Mouse (Mus musculus) left cerebral cortex, postnatal 25 days (tissue): ENCODE results near the gene Pdss2. TPM values are rescaled to one million over a fixed set of nuclear protein-coding genes. Genes with fewer than 3 reads are reported as not detected.

ENCODE experiments used
- DNase-seq, 2 experiments: peaks; one replicate each; pipeline ENCODE4 v3.0.0; 2022; ENCODE audit warnings: low spot score in 2 of 2, mixed read lengths in 1 of 2
- intact Hi-C: fragments of 180-260 bp; cut with DNase I; formaldehyde crosslinking; loops from one replicate; pipeline ENCODE4 v1.15.1; 2025
- total RNA-seq, 2 experiments: library from RNA; stranded (reverse); gene quantifications; 2 replicates each; pipeline ENCODE4 v1.2.3; 2021

Pdss2 gene
- total RNA-seq, 2 experiments from 2014 or later, result 14.8 to 15.7 TPM

DNA sequence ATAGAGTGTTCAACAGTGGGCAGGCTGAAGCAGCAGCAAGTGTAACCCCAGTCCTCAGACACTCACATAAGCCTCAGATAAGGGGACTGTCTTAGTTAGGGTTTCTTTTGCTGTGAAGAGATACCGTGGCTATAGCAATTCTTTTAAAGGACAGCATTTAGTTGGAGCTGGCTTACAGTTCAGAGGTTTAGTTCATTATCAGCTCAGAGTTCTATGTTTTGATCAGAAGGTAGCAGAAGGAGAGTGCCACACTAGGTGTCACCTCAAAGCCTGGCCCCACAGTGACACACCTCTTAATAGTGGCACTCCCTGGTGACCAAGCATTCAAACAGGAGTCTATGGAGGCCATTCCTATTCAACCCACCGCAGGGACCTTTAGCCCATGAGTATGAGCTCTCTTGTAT, 70.0 kb downstream of the Pdss2 start:
- DNase-seq, result no peak
- intact Hi-C loops, result no loop called here

DNA sequence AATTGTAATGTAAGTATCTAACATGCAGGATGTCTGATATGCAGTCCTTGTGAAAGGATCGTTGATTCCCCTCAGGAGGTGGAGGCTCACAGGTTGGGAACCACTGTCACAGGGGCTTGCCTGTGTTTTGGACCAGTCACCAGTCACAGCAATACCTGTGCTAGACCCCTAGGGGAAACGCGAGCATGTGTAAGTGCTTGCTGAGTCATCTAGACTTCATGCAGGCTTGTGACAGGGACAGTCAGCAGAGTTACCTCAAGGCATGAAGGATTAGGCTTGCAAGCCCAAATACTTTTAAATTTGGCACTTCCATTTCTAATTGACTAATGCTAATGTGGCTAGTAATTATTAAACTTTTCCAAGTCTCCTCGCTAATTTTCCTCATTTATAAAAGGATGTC, 71.2 kb downstream of the Pdss2 start:
- DNase-seq, result no peak
- intact Hi-C loops, result no loop called here

DNA sequence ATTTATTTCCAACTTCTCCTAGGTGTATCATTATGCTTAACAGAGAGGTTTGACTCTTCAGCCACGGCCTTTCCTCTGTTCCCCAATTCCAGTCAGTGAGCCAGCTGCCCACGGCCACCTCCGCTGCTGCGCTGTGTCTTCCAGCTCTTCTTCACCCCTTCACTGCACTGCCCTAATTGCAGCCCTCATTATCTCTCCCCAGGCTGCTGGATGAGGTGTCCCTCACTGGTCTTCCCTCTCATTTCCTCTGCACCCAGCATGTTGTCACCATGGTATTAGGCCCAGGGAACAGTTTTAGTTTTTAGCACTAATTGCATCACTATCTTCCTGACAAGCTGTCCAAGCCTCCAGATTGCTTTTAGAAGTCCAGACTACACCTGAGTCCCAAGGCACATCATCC, 73.0 kb downstream of the Pdss2 start:
- DNase-seq, result no peak
- intact Hi-C loops, result no loop called here

DNA sequence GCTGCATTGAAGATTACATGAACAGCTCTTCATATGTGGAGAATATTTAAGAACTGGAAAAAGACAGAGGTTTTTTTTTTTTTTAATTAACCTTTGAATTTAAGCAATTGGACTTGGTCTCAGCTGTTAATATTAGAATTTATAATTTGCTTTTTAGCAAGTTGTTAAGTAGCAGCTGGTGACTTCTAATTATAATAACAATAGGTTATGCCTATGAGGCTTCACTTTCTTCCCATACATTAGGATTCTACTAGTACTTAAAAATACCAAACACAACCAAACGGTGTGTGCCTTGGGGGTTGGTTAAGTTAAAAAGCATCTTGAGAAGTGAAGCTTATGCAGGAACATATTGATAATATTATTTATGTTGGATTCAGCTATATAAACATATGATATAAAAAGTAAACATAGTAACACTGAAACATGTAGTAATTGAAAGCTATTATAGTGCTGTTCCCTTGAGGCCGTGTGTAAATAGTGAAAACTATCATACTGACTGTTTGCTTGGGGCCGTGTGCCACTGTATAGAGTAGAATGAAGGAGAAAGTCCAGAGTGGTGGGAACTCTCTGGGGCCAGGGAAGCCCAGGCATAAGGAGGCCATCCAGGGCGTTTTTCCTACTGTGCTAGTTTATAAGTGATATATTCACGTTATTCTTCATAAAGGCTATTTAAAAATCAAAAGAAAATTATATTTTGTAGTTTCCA, 87.0 kb downstream of the Pdss2 start:
- no peak for DNase-seq
- intact Hi-C loops, result no loop called here

DNA sequence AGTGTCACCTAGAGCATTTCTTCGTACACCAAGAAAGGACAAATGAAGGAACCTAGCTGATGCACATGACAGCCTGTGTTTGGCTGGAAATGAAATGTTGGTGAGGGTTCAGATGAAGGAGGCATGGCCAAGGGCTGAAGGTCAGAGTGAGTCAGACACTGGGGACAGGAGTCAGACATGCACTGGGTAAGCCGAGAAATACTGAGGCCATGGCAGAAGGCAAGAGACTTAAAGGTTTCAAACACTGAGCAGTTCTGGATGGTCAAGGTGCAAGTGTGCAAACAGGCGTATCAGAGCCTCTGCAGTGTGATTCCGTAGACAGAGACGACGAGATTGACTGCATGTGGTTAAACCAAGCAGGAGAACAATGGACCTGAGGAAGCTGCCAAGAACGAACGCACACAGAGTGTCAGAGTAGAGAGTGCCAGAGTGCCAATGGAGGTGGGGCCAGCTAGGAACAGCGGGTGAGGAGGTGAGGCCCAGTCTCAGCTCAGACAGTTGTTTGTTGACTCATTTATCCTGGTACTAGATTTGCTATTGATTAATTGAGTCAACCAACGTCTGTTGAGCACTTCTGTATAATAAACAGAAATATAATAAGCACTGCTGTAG, 89.6 kb downstream of the Pdss2 start:
- DNase-seq, result no peak
- intact Hi-C loops, result no loop called here

DNA sequence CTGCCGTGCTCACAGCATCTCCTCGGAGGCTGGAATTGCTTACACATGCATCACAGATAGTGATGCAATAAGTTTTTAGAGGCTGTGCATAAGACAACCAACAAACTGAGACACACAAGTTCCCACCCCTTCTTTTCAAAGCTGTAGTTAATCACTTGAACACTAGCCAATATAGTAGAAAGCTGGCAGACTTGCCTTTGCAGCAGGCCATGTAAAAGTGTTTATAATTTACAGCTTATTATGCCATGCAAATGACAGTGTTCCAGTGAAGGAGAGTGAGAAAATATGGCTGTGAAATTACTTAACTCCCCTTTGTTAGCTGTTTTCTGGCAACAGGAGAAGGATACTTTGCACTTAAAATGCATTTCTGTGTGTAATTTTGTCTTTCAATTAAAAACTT, 90.9 kb downstream of the Pdss2 start:
- peak in 1 of 2 experiments; percentile 10 for DNase-seq
- intact Hi-C loops, result no loop called here

DNA sequence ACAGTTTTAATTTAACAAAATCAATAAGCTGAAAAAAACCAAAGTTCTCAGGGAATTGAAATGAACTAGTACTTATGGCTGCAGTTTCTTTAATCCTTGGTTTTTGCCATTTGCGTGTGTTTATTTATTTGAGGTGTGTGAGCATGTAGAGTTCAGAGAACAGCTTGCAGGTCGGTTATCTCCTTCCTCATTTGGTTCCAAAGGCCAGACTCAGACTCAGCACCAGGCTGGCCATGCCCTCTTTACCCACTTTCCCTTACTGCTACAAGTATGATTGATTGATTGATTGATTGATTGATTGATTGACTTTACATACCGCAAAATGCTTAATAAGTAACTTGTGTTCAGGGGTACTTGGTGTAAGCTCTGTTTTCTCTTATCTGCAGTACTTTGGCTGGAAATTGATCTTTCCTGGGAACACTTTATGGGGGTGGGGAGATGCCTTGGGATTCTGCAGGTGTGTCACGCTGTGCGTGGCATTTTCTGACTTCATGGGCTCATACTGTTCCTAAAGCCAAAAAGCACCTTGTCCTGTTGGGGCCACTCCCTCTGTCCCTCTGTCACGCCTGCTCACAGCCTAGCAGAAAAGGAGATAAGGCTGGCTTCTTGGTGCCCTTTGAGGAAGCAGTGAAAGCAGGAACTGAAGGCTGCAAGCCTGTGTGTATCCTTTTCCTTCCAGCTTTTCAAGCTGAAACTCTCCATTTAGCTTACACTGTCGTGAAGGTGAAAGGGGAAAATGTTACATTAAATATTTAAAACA, 91.6 kb downstream of the Pdss2 start:
- no peak for DNase-seq
- intact Hi-C loops, result no loop called here

DNA sequence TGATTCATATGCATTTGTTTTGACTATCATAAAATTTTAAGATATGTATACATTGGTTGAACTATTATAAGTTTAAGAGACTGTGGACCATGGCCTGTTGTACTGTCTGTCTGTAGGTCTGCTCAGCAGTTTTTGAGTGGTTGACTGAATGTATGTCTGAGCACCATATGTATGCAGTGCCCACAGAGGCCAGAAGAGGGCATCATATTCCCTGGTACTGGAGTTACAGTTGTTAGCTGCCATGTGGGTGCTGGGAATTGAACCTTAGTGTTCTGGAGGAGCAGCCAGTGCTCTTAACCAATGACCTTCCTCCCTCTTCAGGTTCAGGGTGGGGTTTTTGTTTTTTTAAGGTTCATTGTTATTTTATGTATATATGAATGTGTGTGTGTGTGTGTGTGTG, 93.9 kb downstream of the Pdss2 start:
- intact Hi-C loops, result no loop called here
- DNase-seq, result no peak

DNA sequence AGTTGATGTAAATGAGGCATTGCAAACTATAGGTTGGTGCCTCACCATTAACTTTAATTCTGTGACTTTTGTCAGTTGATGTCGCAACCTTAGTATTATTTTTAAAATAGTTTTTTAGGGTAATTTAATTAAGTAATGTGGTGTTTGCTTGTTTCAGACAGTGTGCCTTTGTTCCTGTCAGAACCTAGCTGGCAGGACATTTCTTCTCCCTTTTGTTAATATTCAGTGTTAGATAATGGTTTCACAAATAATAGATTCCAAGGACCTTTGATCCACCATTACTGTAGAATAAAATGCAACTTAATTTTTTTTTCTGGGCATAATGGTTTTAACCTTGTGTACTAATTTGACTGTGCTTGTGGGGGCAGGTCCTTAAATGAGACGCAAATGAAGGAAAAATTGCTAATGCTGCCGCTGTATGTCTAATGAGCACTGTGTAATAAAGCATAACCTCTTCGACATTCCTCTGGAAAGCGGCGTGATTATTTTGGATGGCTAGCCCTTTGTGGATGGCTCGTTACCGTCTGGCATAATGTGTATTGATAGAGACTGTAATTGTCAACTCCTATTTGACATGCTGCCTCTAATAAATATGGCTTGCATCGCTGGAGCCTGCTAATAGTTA, 96.2 kb downstream of the Pdss2 start:
- intact Hi-C loops, result no loop called here

DNA sequence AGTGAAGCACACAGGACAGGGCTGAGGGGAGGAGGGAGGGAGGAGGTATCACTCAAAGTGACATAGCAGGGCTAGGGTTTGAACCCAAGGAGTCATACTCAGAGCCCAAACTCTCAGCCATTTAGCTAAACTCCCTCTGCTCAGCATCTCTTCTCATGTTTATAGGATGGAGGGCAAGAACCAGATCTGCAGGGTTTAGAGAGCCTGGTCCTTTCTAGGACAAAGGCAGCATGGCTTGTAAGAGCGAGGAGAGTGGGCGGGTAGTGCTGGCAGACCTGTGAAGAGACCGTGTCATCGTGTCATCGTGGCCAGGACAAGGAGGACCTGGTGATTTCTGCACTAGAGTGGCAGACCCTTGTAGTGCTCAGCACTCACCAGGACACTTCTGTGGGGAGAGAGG, 99.7 kb downstream of the Pdss2 start:
- no peak for DNase-seq
- intact Hi-C loops, result no loop called here

More for the DNA sequence above, 96.2 kb downstream of the Pdss2 start:
- DNase-seq, result no peak

DNA sequence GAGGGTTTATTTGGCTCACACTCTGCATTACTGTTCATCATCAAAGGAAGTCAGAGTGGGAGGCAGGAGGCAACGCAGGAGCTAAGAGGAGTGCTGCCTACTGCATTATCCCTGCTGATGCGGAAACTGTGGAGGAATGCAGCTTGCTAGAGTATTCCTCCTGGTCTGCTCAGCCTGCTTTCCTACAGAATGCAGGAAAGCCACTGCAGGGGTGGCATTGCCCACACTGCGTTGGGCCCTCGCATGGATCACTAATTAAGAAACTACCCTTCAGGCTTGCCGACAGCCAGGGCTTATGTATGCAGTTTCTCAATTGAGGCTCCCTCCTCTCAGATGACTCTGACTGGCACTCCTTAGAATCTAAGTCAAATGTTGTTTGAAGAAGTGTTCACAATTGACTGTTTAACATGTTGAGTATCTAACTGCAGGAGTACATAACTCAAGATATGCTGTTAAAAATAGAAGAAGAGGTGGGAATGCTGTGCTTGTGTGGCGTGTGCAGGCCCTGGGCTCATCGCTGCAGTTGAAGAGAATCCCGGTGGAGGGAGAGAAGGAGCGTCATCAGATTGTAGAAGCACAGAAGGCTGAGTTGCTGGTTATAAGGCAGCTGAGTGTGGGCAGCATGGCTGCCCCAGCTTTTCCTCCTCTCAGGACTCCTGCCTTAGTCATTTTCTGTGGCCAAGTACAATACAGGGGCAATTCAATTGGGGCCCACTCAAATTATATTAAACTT, 101.3 kb downstream of the Pdss2 start:
- DNase-seq, result peak; percentile 45 to 77
- intact Hi-C loops, result no loop called here

DNA sequence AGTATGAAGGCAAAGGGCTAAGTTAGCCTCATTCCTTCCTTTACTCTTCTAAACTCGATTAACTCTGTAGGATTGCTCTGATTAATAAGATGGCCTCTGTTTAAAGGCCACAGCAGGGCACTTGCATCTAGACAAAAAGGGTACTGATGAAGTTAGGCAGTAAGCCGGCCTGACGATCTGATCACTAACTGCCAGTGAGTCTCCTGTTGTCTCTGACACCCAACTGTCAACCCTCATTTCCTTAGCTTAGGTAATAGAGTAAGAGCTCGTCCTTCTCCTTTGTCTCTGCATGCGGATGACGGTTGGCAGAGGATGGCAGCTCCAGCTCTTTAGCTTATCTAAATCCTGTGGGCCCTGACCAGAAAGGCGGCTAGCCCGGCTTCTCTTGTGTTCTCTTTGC, 102.1 kb downstream of the Pdss2 start:
- no peak for DNase-seq
- intact Hi-C loops, result no loop called here

DNA sequence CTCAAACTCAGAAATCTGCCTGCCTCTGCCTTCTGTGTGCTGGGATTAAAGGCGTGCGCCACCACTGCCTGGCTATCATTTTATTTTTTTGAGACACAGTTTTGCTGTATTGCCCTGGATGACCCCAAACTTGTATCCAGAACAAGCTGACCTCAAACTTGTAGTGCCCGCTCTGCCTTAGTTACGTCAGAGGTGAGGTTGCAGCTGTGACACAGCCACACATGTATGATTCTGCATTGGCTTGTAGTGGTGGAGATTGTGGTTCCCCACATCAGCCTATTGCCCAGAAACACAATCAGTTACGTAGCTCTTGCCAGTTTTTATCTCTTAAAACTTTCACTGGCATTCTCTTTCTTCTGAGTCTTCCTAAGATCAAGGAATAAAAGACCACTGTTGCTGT, 108.5 kb downstream of the Pdss2 start:
- intact Hi-C loops, result no loop called here
- no peak for DNase-seq

DNA sequence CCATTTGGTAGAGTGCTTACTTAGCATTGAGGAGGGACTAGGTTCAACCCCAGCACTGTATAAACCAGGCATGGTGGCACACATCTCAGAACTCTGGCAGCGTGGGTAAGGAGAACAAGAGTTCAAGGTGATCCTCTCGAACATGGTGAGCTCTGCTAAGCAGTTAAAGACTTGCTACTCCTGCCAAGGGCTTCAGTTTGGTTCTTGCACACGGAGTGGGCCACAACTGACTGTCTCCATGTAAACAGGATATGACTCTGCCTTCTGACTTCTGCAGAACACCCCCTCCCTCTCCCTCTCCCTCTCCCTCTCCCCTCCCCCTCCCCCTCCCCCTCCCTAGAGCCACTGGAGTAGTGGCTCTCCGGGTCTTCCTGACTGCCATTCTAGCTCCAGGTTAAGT, 109.4 kb downstream of the Pdss2 start:
- DNase-seq, result no peak
- intact Hi-C loops, result no loop called here

DNA sequence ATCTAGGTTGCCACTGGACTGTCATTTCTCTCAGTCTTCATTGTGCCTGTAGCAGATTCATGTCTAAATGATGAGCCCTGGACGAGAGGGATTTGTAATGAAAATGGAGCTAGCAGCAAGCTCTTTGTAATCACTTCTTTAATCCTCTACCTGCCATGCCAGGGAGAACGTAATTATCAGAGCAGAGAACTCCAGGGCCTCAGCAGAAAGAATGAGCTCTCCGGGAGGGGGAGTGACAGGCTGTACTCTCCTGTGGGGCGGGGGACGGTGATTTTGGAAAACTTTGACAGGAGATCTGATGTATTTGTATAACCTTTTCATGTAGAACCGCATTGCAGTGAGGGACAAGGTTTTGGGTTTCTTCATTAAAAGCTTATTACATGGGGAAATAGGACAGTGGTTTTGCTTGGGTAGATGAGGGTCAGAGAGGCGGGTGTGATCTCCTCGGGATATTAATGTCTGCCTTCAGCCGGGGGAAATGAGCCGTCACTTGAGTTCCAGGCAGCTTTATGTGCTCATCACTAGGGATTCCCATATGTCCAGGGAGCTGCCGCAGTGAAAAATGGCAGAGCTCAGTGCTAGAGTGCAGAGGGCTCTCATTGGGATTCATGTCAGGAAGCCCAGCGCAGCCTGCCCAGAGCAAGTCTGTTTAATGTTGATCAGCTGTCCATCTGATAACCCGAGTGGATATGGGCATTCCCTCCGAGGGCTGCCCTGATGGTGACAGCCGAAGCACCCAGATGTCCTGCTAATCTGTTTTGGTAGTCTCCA, 110.8 kb downstream of the Pdss2 start:
- no peak for DNase-seq

DNA sequence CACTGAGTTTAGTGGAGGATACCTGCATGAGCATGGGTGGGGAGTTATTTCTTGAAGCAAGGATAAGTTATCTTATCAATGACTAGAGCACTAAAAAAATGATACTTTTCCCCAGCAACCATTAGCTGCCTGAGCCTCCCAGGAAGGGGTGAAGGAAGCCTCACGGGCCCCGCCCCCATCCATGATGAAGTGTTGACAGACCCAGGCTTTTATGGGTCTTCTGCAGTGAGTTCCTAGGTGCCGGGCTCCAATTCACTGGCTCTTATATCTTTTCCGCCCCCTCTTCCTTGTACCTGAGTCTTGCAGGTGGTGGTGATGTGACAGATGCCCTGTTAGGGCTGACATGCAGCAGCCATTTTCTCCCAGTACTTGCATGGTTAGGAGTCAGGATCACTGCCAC, 114.6 kb downstream of the Pdss2 start:
- no peak for DNase-seq
- intact Hi-C loops, result no loop called here

More for the DNA sequence above, 110.8 kb downstream of the Pdss2 start:
- intact Hi-C loops, result no loop called here

DNA sequence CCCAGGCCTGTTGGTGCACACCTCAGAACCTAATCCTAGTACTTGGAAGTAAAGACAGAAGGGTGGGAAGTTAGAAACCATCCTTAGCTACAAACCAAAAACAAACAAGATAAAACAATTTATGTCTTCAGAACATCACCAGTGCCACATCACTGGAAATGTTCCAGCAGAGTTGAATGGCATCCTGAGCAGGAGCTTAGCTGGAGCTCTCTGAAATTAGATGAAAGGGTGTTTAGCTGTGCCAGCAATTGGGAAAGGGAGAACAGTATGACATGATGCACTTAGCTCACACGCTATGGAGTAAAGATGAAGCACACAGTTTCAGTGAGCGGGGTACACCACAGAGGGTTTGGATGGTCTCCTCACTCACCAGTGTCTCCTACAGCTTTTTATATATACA, 115.8 kb downstream of the Pdss2 start:
- intact Hi-C loops, result no loop called here
- DNase-seq, result no peak

DNA sequence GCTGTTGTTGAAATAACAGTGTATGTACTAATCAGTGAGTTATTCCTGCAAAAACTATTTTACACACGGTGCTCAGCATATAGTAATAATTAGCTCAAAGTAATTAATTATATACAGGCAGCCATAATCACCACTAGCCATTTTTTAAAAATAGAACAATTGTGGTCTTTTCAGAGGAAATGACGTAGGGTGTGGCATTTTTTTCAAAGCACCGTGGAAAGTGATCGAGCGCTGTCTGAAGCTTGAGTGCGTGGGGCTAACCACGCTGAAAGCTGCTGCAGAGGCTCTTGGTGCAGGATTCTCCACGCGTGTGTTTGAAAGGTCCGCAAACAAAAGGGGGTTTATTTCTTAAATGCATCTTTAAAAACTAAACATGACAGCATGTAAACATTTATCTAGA, 118.5 kb downstream of the Pdss2 start:
- DNase-seq, result no peak
- intact Hi-C loops, result no loop called here

DNA sequence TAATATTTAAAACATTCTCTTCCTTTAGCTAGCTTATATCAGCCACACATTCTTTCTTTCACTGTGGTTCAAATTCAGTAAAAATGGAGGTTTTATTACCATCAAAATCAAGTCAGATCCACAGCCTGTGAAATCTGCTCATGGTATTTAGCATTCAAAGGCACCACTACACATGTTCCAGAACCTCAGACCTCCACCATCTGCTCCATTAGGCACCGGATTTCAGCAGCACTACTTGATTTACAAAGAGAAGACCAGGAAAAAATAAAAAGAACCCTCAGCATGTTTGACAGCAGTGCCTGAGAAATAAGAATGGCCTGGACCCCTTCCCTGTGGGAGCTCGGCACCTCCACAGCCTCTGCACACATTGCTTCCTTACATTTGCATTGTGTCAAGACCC, 128.4 kb downstream of the Pdss2 start:
- intact Hi-C loops, result no loop called here
- DNase-seq, result no peak
